In genomic region chr12:119074147-119074546, GRCm38 (mm10) we compare ENCODE assay signal across 25 mouse cellular contexts.
DNase-seq lines count a peak whose midpoint lies in the region; ATAC-seq and TF ChIP-seq lines count a peak whose summit lies in the region.
"Had no signal": no experiment of that assay in that cellular context is flagged by ENCODE, and none has a peak within 500 bp of the region (broad histone marks: within the 10 kb centered on the region; RNA-seq: fewer than 3 reads in every experiment).

No protein-coding gene starts in this region.

- DNase-seq in heart, adult 11 months, result peak; percentile 83
- DNase-seq in heart, adult 2 months, result no peak
- no peak for DNase-seq in hindbrain, embryonic 10.5 days (ENCODE audit: low spot score)
- peak; percentile 75 for DNase-seq in midbrain, embryonic 11.5 days (ENCODE audit: low spot score, missing footprints)
- DNase-seq: adrenal gland, adult 8-10 months; adrenal gland, postnatal 14 days; adrenal gland, postnatal 36 days; B cell, adult 2 months; cerebellum, adult 11-12 months; cerebellum, adult 2 months; cerebellum, adult 9-10 months; cerebellum, postnatal 10 days; cerebellum, postnatal 25 days had no signal

- H3K4me2 ChIP-seq in heart, embryonic 12.5 days, result no peak overlapping the region
- H3K4me2 ChIP-seq in heart, embryonic 11.5 days, result no peak overlapping the region
- H3K4me2 ChIP-seq in hindbrain, embryonic 13.5 days, result no peak overlapping the region
- H3K4me2 ChIP-seq in midbrain, embryonic 11.5 days, result no peak overlapping the region
- no peak overlapping the region for H3K4me2 ChIP-seq in midbrain, embryonic 13.5 days (replicated peaks)
- H3K4me2 ChIP-seq: embryonic facial prominence, embryonic 12.5 days; forebrain, embryonic 13.5 days had no signal

- no peak for ATAC-seq in heart, embryonic 12.5 days (ENCODE audit: insufficient number of reproducible peaks, low FRiP score)
- ATAC-seq in heart, embryonic 11.5 days (replicated peaks; ENCODE audit: insufficient number of reproducible peaks, low FRiP score, low TSS enrichment), result no peak
- ATAC-seq in hindbrain, embryonic 13.5 days (ENCODE audit: low FRiP score), result no peak
- ATAC-seq in midbrain, embryonic 11.5 days (ENCODE audit: low FRiP score), result no peak
- no peak for ATAC-seq in midbrain, embryonic 13.5 days
- ATAC-seq: activated CD4-positive, CD25-positive, alpha-beta regulatory T cell, adult 4 months; CD4-positive, CD25-positive, alpha-beta regulatory T cell, adult 4 months; Patski had no signal

- H3K27me3 ChIP-seq in heart, embryonic 12.5 days (replicated peaks), result no peaks in the 10 kb centered on the region
- no peaks in the 10 kb centered on the region for H3K27me3 ChIP-seq in heart, embryonic 11.5 days (ENCODE audit: control insufficient read depth, insufficient read depth, low read length)
- no peaks in the 10 kb centered on the region for H3K27me3 ChIP-seq in heart, adult 2 months (ENCODE audit: control insufficient read depth, insufficient read depth, low read length)
- no peaks in the 10 kb centered on the region for H3K27me3 ChIP-seq in hindbrain, embryonic 10.5 days (ENCODE audit: insufficient read depth, poor library complexity, severe bottlenecking)
- H3K27me3 ChIP-seq in hindbrain, embryonic 13.5 days, result no peaks in the 10 kb centered on the region
- H3K27me3 ChIP-seq in midbrain, embryonic 11.5 days (ENCODE audit: control insufficient read depth, insufficient read depth, low read length), result no peaks in the 10 kb centered on the region
- H3K27me3 ChIP-seq in midbrain, embryonic 13.5 days, result no peaks in the 10 kb centered on the region
- H3K27me3 ChIP-seq: CH12.LX; embryonic facial prominence, embryonic 12.5 days; forebrain, embryonic 13.5 days had no signal

- no peak for TF ChIP-seq CTCF in heart, adult 2 months (IDR thresholded peaks at IDR 0.05)

- TF ChIP-seq EP300 in heart, adult 2 months (IDR thresholded peaks at IDR 0.05; ENCODE audit: insufficient read depth, low read depth, low read length), result no peak

- no peaks in the 10 kb centered on the region for H3K36me3 ChIP-seq in heart, embryonic 12.5 days
- no peaks in the 10 kb centered on the region for H3K36me3 ChIP-seq in heart, embryonic 11.5 days (ENCODE audit: control insufficient read depth, insufficient read depth, low read length)
- no peaks in the 10 kb centered on the region for H3K36me3 ChIP-seq in heart, adult 2 months (ENCODE audit: control insufficient read depth, insufficient read depth, low read length)
- no peaks in the 10 kb centered on the region for H3K36me3 ChIP-seq in hindbrain, embryonic 10.5 days
- H3K36me3 ChIP-seq in hindbrain, embryonic 13.5 days, result no peaks in the 10 kb centered on the region
- H3K36me3 ChIP-seq in midbrain, embryonic 11.5 days (ENCODE audit: control insufficient read depth, insufficient read depth, low read length), result no peaks in the 10 kb centered on the region
- no peaks in the 10 kb centered on the region for H3K36me3 ChIP-seq in midbrain, embryonic 13.5 days
- H3K36me3 ChIP-seq: embryonic facial prominence, embryonic 10.5 days; embryonic facial prominence, embryonic 12.5 days; G1E had no signal

- intact Hi-C loops in heart, adult 2 months (cut with DNase I), result no loop called here

- TF ChIP-seq POLR2A in heart, adult 2 months (IDR thresholded peaks at IDR 0.05; ENCODE audit: insufficient read depth, low read depth, low read length), result no peak

- H3K79me2 ChIP-seq in heart, adult 2 months (replicated peaks; ENCODE audit: control insufficient read depth, insufficient read depth, low read length), result no peaks in the 10 kb centered on the region

- 0 out of 2 replicates have a peak, but pooled peaks cover 4% of the 10 kb centered on the region for H3K4me1 ChIP-seq in heart, embryonic 12.5 days (replicated peaks)
- H3K4me1 ChIP-seq in heart, embryonic 11.5 days (ENCODE audit: control insufficient read depth, insufficient read depth, low read length), result no peaks in the 10 kb centered on the region
- H3K4me1 ChIP-seq in heart, adult 2 months (ENCODE audit: control insufficient read depth, insufficient read depth, low read length), result no peaks in the 10 kb centered on the region
- H3K4me1 ChIP-seq in hindbrain, embryonic 10.5 days (replicated peaks), result peaks cover 28% of the 10 kb centered on the region
- H3K4me1 ChIP-seq in hindbrain, embryonic 13.5 days (replicated peaks), result 0 out of 2 replicates have a peak, but pooled peaks cover 3% of the 10 kb centered on the region
- H3K4me1 ChIP-seq in midbrain, embryonic 11.5 days (ENCODE audit: control insufficient read depth, insufficient read depth, low read length), result peaks cover 6% of the 10 kb centered on the region; the same call in 1 of the 2 replicates
- H3K4me1 ChIP-seq in midbrain, embryonic 13.5 days (replicated peaks), result peaks cover 6% of the 10 kb centered on the region; the same call in 1 of the 2 replicates
- H3K4me1 ChIP-seq: embryonic facial prominence, embryonic 10.5 days; embryonic facial prominence, embryonic 12.5 days had no signal

- H3K9me3 ChIP-seq in heart, embryonic 12.5 days (replicated peaks), result 0 out of 2 replicates have a peak, but pooled peaks cover 3% of the 10 kb centered on the region
- H3K9me3 ChIP-seq in heart, embryonic 11.5 days (replicated peaks; ENCODE audit: control insufficient read depth, low read length), result no peaks in the 10 kb centered on the region
- H3K9me3 ChIP-seq in hindbrain, embryonic 10.5 days, result no peaks in the 10 kb centered on the region
- no peaks in the 10 kb centered on the region for H3K9me3 ChIP-seq in hindbrain, embryonic 13.5 days
- no peaks in the 10 kb centered on the region for H3K9me3 ChIP-seq in midbrain, embryonic 11.5 days (ENCODE audit: control insufficient read depth, low read length)
- no peaks in the 10 kb centered on the region for H3K9me3 ChIP-seq in midbrain, embryonic 13.5 days
- H3K9me3 ChIP-seq: embryonic facial prominence, embryonic 10.5 days; embryonic facial prominence, embryonic 12.5 days; forebrain, embryonic 13.5 days; G1E had no signal

- no peak overlapping the region for H3K9ac ChIP-seq in heart, embryonic 12.5 days
- no peak overlapping the region for H3K9ac ChIP-seq in heart, embryonic 11.5 days (ENCODE audit: low read depth, low read length)
- no peak overlapping the region for H3K9ac ChIP-seq in heart, adult 2 months (ENCODE audit: low read depth, low read length)
- H3K9ac ChIP-seq in hindbrain, embryonic 13.5 days, result no peak overlapping the region
- no peak overlapping the region for H3K9ac ChIP-seq in midbrain, embryonic 11.5 days (ENCODE audit: low read length)
- H3K9ac ChIP-seq in midbrain, embryonic 13.5 days (replicated peaks), result no peak overlapping the region
- H3K9ac ChIP-seq: embryonic facial prominence, embryonic 12.5 days; forebrain, embryonic 13.5 days had no signal

- no peak overlapping the region for H3K4me3 ChIP-seq in heart, embryonic 12.5 days
- H3K4me3 ChIP-seq in heart, embryonic 11.5 days (ENCODE audit: low read depth, low read length), result no peak overlapping the region
- H3K4me3 ChIP-seq in heart, adult 2 months, result no peak overlapping the region
- no peak overlapping the region for H3K4me3 ChIP-seq in hindbrain, embryonic 10.5 days
- H3K4me3 ChIP-seq in hindbrain, embryonic 13.5 days, result no peak overlapping the region
- H3K4me3 ChIP-seq in midbrain, embryonic 11.5 days (ENCODE audit: low read depth, low read length), result no peak overlapping the region
- no peak overlapping the region for H3K4me3 ChIP-seq in midbrain, embryonic 13.5 days (replicated peaks)
- H3K4me3 ChIP-seq: embryonic facial prominence, embryonic 10.5 days; embryonic facial prominence, embryonic 12.5 days; forebrain, embryonic 13.5 days had no signal

- H3K27ac ChIP-seq in heart, embryonic 12.5 days (ENCODE audit: poor library complexity, severe bottlenecking), result no peak overlapping the region
- H3K27ac ChIP-seq in heart, embryonic 11.5 days (ENCODE audit: low read depth, low read length), result peak overlapping the region; percentile 41; the same call in 1 of the 2 replicates
- no peak overlapping the region for H3K27ac ChIP-seq in heart, adult 2 months
- H3K27ac ChIP-seq in hindbrain, embryonic 10.5 days, result peak overlapping the region; percentile 72
- H3K27ac ChIP-seq in hindbrain, embryonic 13.5 days, result no peak overlapping the region
- H3K27ac ChIP-seq in midbrain, embryonic 11.5 days (ENCODE audit: low read depth, low read length), result no peak overlapping the region
- no peak overlapping the region for H3K27ac ChIP-seq in midbrain, embryonic 13.5 days
- H3K27ac ChIP-seq: embryonic facial prominence, embryonic 10.5 days; embryonic facial prominence, embryonic 12.5 days; forebrain, embryonic 13.5 days had no signal

Comparison
In these comparisons a context has a peak if more than half of its experiments do, and no peak if none do; other contexts are left out.
1. DNase-seq: peak in heart, adult 11 months (single experiment) and midbrain, embryonic 11.5 days (single experiment); none in heart, adult 2 months (0 of 2) and hindbrain, embryonic 10.5 days (single experiment).
2. H3K27ac ChIP-seq: peak in heart, embryonic 11.5 days (single experiment) and hindbrain, embryonic 10.5 days (single experiment); none in heart, embryonic 12.5 days (single experiment), heart, adult 2 months (single experiment), hindbrain, embryonic 13.5 days (single experiment), midbrain, embryonic 11.5 days (single experiment) and midbrain, embryonic 13.5 days (single experiment).